Mouse (Mus musculus) intestine, postnatal 0 days (tissue): ENCODE results near the gene Dsn1. TPM values are rescaled to one million over a fixed set of nuclear protein-coding genes. Genes with fewer than 3 reads are reported as not detected.

Experiments used
- ATAC-seq: fragments of 200-750 bp; cut with Nextera tagmentation; 2 replicates; pipeline ENCODE4 v1.8.0; 2017; ENCODE audit warnings: mild to moderate bottlenecking, moderate TSS enrichment, moderate library complexity
- H3K27ac ChIP-seq: fragments of 300-500 bp; sonication (generic); 2 replicates; pipeline ENCODE4 v1.5.1; 2014; ENCODE audit warnings: mild to moderate bottlenecking, low read depth, low read length, moderate library complexity
- H3K27me3 ChIP-seq: fragments of 300-500 bp; sonication (generic); replicated peaks from 2 replicates; pipeline ENCODE4 v1.6.1; 2014; ENCODE audit warnings: low read length, mixed read lengths; ENCODE audit not compliant: control insufficient read depth, insufficient read depth
- H3K36me3 ChIP-seq: fragments of 300-500 bp; sonication (generic); 2 replicates; pipeline ENCODE4 v1.6.1; 2014; ENCODE audit warnings: mild to moderate bottlenecking, moderate library complexity; ENCODE audit not compliant: control insufficient read depth, insufficient read depth
- H3K4me1 ChIP-seq: fragments of 300-500 bp; sonication (generic); replicated peaks from 2 replicates; pipeline ENCODE4 v1.6.1; 2014; ENCODE audit warnings: antibody characterized with exemption, low read length, mixed read lengths; ENCODE audit not compliant: control insufficient read depth, insufficient read depth
- H3K4me2 ChIP-seq: fragments of 300-500 bp; sonication (generic); replicated peaks from 2 replicates; pipeline ENCODE4 v1.6.1; 2014; ENCODE audit warnings: low read depth, mild to moderate bottlenecking, moderate library complexity
- H3K4me3 ChIP-seq: fragments of 300-500 bp; sonication (generic); 2 replicates; pipeline ENCODE4 v1.5.1; 2014; ENCODE audit warnings: low read depth, low read length
- H3K9ac ChIP-seq: fragments of 300-500 bp; sonication (generic); 2 replicates; pipeline ENCODE4 v1.6.1; 2014; ENCODE audit warnings: mild to moderate bottlenecking, low read depth, low read length
- H3K9me3 ChIP-seq: fragments of 300-500 bp; sonication (generic); 2 replicates; pipeline ENCODE4 v1.6.1; 2016; ENCODE audit warnings: mixed run types; ENCODE audit not compliant: control insufficient read depth
- CTCF ChIP-seq: sonication (generic); IDR thresholded peaks from 2 replicates; pipeline ENCODE4 v1.5.1; 2016; ENCODE audit warnings: low read depth, mild to moderate bottlenecking, control low read depth, antibody characterized with exemption, moderate library complexity
- WGBS: fragments of 180-500 bp; shearing (Covaris S2); extraction: QIAGEN DNeasy Blood & Tissue Kit; methylation state at CpG from one replicate; pipeline ENCODE4 v1.1.7; 2014; 5-methylcytosine and 5-hydroxymethylcytosine counted together
- polyA plus RNA-seq: library from polyadenylated mRNA; unstranded; fragments of >200 nt; fragmentation: Nextera tagmentation; extraction: Ambion mirVana; gene quantifications from 2 replicates; pipeline ENCODE4 v1.2.1, GENCODE M21; 2015

Dsn1 gene
- polyA plus RNA-seq, 1 experiment from 2014 or later = 7.9 TPM

- no peaks in the 10 kb centered on the region; the same call in 1 of the 2 replicates for H3K36me3 ChIP-seq
- no peak for ATAC-seq
Observed at GRCm38 (mm10) chr2:157052448-157052847, 45.5 kb upstream of the Dsn1 start.

GRCm38 (mm10) chr2:157049831-157050243 lies 42.9 kb upstream of the Dsn1 start:
- Histone ChIP-seq H3K27ac (no peak overlapping the region), H3K4me3 (no peak overlapping the region), H3K9ac (no peak overlapping the region), H3K36me3 (peaks cover 12% of the 10 kb centered on the region; the same call in 1 of the 2 replicates), H3K27me3 (no peaks in the 10 kb centered on the region), H3K4me2 (no peak overlapping the region), H3K4me1 (no peaks in the 10 kb centered on the region), H3K9me3 (no peaks in the 10 kb centered on the region)
- no peak for ATAC-seq
- TF ChIP-seq CTCF = no peak
- WGBS = 74% methylated on average over 8 of the region's 8 CpGs

More at GRCm38 (mm10) chr2:157052448-157052847, 45.5 kb upstream of the Dsn1 start:
- WGBS = 84% methylated on average over 8 of the region's 8 CpGs
- Histone ChIP-seq H3K27me3 (no peaks in the 10 kb centered on the region), H3K4me2 (no peak overlapping the region), H3K4me1 (no peaks in the 10 kb centered on the region), H3K27ac (no peak overlapping the region), H3K9me3 (no peaks in the 10 kb centered on the region), H3K4me3 (no peak overlapping the region), H3K9ac (no peak overlapping the region)
- no peak for TF ChIP-seq CTCF

DNA sequence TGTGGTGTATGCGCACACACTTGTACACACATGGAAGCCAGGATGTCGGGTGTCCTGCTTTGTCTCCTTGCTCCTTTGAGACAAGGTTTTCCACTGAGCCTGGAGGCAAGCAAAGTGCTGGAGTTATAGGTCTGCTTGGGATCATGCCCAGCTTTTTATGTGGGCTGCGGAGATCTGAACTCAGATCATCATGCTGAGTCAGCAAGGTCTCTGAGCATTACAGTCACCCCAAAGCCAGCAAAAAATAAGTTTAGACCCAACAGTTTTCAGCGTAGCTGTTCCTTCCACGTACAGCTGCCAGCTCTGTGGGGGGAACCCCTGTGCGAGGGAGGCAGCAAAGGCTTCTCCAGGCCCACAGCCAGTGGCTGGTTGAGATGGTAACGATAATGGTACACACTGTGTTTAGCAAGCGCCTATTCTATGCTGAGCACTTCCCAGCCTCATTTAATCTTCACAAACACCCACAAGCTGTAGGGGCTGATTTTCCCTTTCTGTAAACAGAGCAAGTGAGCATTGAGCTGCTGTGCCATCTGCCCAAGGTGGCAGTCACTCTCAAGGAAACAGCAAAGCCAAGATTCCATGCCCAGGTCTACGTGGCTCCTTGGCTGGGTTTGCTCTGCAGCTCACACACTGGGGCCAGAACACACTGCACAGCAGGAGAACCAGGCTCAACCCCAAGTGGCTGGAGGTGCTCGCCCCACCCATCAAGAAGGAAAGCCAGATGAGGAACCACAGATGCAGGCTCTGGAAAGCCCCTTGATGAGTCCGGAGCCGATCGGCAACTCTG lies 41.6 kb upstream of the Dsn1 start:
- no peak overlapping the region for H3K4me3 ChIP-seq
- no peak overlapping the region for H3K9ac ChIP-seq
- H3K4me1 ChIP-seq = no peaks in the 10 kb centered on the region
- no peaks in the 10 kb centered on the region for H3K27me3 ChIP-seq
- 88% methylated on average over 13 of the region's 13 CpGs for WGBS
- TF ChIP-seq CTCF = no peak
- no peaks in the 10 kb centered on the region for H3K9me3 ChIP-seq
- H3K4me2 ChIP-seq = no peak overlapping the region
- ATAC-seq = no peak
- no peak overlapping the region for H3K27ac ChIP-seq
- H3K36me3 ChIP-seq = peaks cover 12% of the 10 kb centered on the region; the same call in 1 of the 2 replicates

- H3K4me1 ChIP-seq = no peaks in the 10 kb centered on the region
- TF ChIP-seq CTCF = no peak
- H3K27me3 ChIP-seq = no peaks in the 10 kb centered on the region
- ATAC-seq = no peak
- H3K36me3 ChIP-seq = peaks cover 12% of the 10 kb centered on the region; the same call in 1 of the 2 replicates
- no peak overlapping the region for H3K9ac ChIP-seq
- H3K4me3 ChIP-seq = no peak overlapping the region
- WGBS = 84% methylated on average over 5 of the region's 5 CpGs
- H3K4me2 ChIP-seq = no peak overlapping the region
- no peak overlapping the region for H3K27ac ChIP-seq
- H3K9me3 ChIP-seq = no peaks in the 10 kb centered on the region
Observed at GRCm38 (mm10) chr2:157046956-157047355, 40.0 kb upstream of the Dsn1 start.

- 93% methylated on average over 2 of the region's 2 CpGs for WGBS
- Histone ChIP-seq H3K27me3 (no peaks in the 10 kb centered on the region), H3K4me1 (no peaks in the 10 kb centered on the region), H3K9ac (no peak overlapping the region), H3K4me2 (no peak overlapping the region), H3K36me3 (peaks cover 12% of the 10 kb centered on the region; the same call in 1 of the 2 replicates), H3K9me3 (no peaks in the 10 kb centered on the region), H3K4me3 (no peak overlapping the region), H3K27ac (no peak overlapping the region; the same call in 1 of the 2 replicates)
- no peak for ATAC-seq
- TF ChIP-seq CTCF = no peak
Observed at GRCm38 (mm10) chr2:157045932-157046331, 39.0 kb upstream of the Dsn1 start.

GRCm38 (mm10) chr2:157043987-157044386 lies 37.0 kb upstream of the Dsn1 start:
- Histone ChIP-seq H3K27me3 (no peaks in the 10 kb centered on the region), H3K4me2 (no peak overlapping the region), H3K4me3 (no peak overlapping the region), H3K36me3 (peaks cover 25% of the 10 kb centered on the region; the same call in 1 of the 2 replicates), H3K9ac (no peak overlapping the region), H3K9me3 (no peaks in the 10 kb centered on the region), H3K27ac (no peak overlapping the region), H3K4me1 (no peaks in the 10 kb centered on the region)
- no peak for ATAC-seq
- TF ChIP-seq CTCF = peak; percentile 66
